Mouse (Mus musculus) lung, adult 2 months (tissue): ENCODE data around the gene Ttyh2.

Source experiments
- CTCF ChIP-seq: fragments of 200-500 bp; IDR thresholded peaks from 2 replicates; pipeline ENCODE4 v1.5.1; 2011; ENCODE audit warnings: mild to moderate bottlenecking, low read length, control low read depth; ENCODE audit not compliant: insufficient read depth
- POLR2A ChIP-seq: fragments of 200-500 bp; IDR thresholded peaks from 2 replicates; pipeline ENCODE4 v1.6.1; 2011; ENCODE audit warnings: low read depth, mild to moderate bottlenecking, control low read depth, low read length, borderline replicate concordance; ENCODE audit errors: extremely low read depth

DNA sequence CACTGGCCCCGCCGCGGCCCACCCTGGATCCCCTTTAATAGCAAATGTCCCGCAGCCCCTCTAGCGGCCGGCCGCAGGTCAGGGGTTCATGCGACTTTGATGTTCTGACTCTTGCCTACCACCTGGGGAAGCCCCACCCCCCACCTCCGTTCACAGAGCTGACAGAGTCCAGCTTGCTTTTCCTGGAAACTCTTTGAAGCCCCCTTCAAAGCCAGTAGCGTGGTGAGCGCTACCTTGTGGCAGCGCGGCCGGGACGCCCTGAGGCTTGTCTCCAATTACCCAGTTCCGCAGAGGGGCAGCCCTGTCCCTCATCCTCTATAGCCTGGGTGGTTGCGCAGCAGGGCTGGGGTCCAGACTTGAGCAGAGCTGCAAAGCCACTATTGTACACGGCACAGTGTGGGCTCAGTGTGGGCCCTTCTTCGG is 35.5 kb upstream of the Ttyh2 start:
- TF ChIP-seq CTCF (no peak), POLR2A (no peak)
